Mouse (Mus musculus): ENCODE measurements at regions not wholly inside any gene's neighbourhood (a gene's known extent, or its start where the extent isn't known, plus 50 kb on each side); places are given as distances from the start of the nearest gene placed in this dataset.

DNA sequence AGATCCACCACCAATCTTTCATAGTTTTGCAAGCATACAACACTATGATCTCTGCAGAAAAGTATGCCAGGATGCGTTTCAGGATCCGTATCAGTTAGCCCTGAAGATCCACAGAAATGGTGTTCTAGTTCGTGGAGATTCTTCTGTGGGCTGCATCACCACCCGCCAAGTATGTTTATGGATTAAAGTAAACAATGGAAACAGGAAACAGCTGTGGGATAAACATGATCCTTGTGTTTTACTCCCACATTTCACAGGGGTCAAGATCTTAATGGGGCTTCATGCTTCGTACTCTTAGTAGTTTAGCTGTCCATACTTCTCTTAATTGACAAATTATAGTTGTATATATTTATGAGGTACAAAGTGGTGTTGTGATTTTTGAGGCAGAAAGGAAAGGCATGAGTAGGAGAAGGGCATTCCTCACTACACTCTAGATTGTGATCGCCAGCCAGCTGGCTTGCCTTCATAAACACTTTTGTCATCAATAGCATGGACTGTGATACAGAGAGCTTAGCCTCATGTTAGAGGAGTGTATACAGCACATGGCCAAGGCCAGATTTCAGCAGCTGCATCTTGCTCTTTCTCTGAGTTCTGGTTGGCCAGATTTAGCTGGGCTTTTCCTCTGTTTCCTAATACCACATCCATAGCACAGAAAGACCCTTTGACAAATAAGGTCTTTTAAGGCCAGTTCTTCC is 195.8 kb upstream of the Fermt1 start:
- peak; percentile 97 for ATAC-seq
- 35% methylated on average over 6 of the region's 6 CpGs for WGBS
- H3K27me3 ChIP-seq (replicated peaks; ENCODE audit: insufficient read depth, low read length): no peaks in the 10 kb centered on the region

DNA sequence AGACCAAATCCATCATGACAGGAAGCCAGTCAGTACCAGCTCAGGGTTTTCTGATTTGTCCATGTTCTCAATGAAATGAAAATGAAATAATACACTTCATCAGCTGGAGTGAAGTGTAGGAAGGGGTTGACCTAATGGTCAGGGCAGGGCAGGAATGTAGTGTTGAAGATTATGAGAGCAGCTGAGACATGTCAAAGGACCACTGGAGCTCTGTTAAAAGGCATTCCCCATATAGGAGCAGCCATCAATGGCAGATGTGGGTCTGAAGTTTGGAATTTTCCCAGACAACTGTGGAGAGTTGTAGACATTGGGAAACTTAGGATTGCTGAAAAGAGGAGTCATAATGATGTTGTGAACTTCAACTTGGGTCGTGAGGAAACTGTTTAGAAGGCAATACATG is 206.8 kb upstream of the Fermt1 start:
- Histone ChIP-seq H3K9me3 (ENCODE audit: low read length) (no peaks in the 10 kb centered on the region), H3K27ac (ENCODE audit: low read length) (no peak overlapping the region), H3K4me2 (replicated peaks; ENCODE audit: low read depth, low read length) (no peak overlapping the region), H3K9ac (replicated peaks; ENCODE audit: low read depth) (no peak overlapping the region), H3K4me1 (ENCODE audit: insufficient read depth, low read depth, low read length) (no peaks in the 10 kb centered on the region), H3K36me3 (ENCODE audit: insufficient read depth, low read length) (no peaks in the 10 kb centered on the region), H3K4me3 (ENCODE audit: low read depth, low read length) (no peak overlapping the region), H3K27me3 (replicated peaks; ENCODE audit: insufficient read depth, low read length) (no peaks in the 10 kb centered on the region)
- TF ChIP-seq EP300 (IDR thresholded peaks at IDR 0.05) (no peak), CTCF (IDR thresholded peaks at IDR 0.05) (no peak)
- DNase-seq (ENCODE audit: low spot score) (peak; percentile 15), ATAC-seq (peak; percentile 62)
- WGBS: 31% methylated on average over 1 of the region's 1 CpGs

More for the DNA sequence above, 195.8 kb upstream of the Fermt1 start:
- DNase-seq (ENCODE audit: low spot score): peak; percentile 83
- peak; percentile 92 for TF ChIP-seq EP300 (IDR thresholded peaks at IDR 0.05)
- TF ChIP-seq CTCF (IDR thresholded peaks at IDR 0.05): no peak
- H3K4me3 ChIP-seq (ENCODE audit: low read depth, low read length): no peak overlapping the region
- H3K9ac ChIP-seq (replicated peaks; ENCODE audit: low read depth): no peak overlapping the region
- 0 out of 2 replicates have a peak overlapping the region, but pooled peaks have one; percentile 17 for H3K27ac ChIP-seq (ENCODE audit: low read length)
- no peaks in the 10 kb centered on the region for H3K36me3 ChIP-seq (ENCODE audit: insufficient read depth, low read length)
- no peaks in the 10 kb centered on the region for H3K9me3 ChIP-seq (ENCODE audit: low read length)
- H3K4me1 ChIP-seq (ENCODE audit: insufficient read depth, low read depth, low read length): no peaks in the 10 kb centered on the region
- no peak overlapping the region for H3K4me2 ChIP-seq (replicated peaks; ENCODE audit: low read depth, low read length)

DNA sequence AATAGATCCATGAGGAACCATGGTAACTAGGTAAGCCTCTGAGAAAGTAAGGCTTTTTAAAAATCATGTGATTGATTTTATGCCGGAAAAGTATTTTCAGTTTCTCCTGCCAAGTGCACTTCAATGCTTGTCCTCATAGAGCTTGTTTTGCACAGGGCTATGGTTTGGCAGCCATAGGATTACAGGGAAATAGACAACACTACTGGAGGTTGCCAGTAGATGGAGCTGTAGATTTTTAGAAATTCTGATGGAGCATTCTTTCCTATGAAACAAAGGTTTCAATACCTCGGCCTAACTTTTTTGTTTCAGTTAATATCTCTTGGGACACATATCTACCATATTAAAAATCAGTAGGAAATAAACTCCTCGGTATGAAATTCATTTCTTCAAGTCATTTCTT is 210.8 kb upstream of the Fermt1 start:
- H3K9me3 ChIP-seq (ENCODE audit: low read length): no peaks in the 10 kb centered on the region
- DNase-seq (ENCODE audit: low spot score) (peak; percentile 60), ATAC-seq (no peak)
- H3K4me1 ChIP-seq (ENCODE audit: insufficient read depth, low read depth, low read length): no peaks in the 10 kb centered on the region
- no peaks in the 10 kb centered on the region for H3K36me3 ChIP-seq (ENCODE audit: insufficient read depth, low read length)
- WGBS: 36% methylated on average over 3 of the region's 3 CpGs
- no peak overlapping the region for H3K9ac ChIP-seq (replicated peaks; ENCODE audit: low read depth)
- H3K4me2 ChIP-seq (replicated peaks; ENCODE audit: low read depth, low read length): no peak overlapping the region
- TF ChIP-seq EP300 (IDR thresholded peaks at IDR 0.05) (no peak), CTCF (IDR thresholded peaks at IDR 0.05) (peak; percentile 60)
- no peaks in the 10 kb centered on the region for H3K27me3 ChIP-seq (replicated peaks; ENCODE audit: insufficient read depth, low read length)
- H3K4me3 ChIP-seq (ENCODE audit: low read depth, low read length): no peak overlapping the region
- H3K27ac ChIP-seq (ENCODE audit: low read length): no peak overlapping the region

- H3K4me2 ChIP-seq (replicated peaks; ENCODE audit: low read depth, low read length): no peak overlapping the region
- H3K9ac ChIP-seq (replicated peaks; ENCODE audit: low read depth): no peak overlapping the region
- no peaks in the 10 kb centered on the region for H3K9me3 ChIP-seq (ENCODE audit: low read length)
- H3K27ac ChIP-seq (ENCODE audit: low read length): no peak overlapping the region
- ATAC-seq (no peak), DNase-seq (ENCODE audit: low spot score) (no peak)
- 54% methylated on average over 8 of the region's 8 CpGs for WGBS
- no peak overlapping the region for H3K4me3 ChIP-seq (ENCODE audit: low read depth, low read length)
- H3K4me1 ChIP-seq (ENCODE audit: insufficient read depth, low read depth, low read length): no peaks in the 10 kb centered on the region
- H3K36me3 ChIP-seq (ENCODE audit: insufficient read depth, low read length): no peaks in the 10 kb centered on the region
- no peaks in the 10 kb centered on the region for H3K27me3 ChIP-seq (replicated peaks; ENCODE audit: insufficient read depth, low read length)
- TF ChIP-seq CTCF (IDR thresholded peaks at IDR 0.05) (no peak), EP300 (IDR thresholded peaks at IDR 0.05) (no peak)
Observed at GRCm38 (mm10) chr2:133158206-133158605, 212.5 kb upstream of the Fermt1 start.

DNA sequence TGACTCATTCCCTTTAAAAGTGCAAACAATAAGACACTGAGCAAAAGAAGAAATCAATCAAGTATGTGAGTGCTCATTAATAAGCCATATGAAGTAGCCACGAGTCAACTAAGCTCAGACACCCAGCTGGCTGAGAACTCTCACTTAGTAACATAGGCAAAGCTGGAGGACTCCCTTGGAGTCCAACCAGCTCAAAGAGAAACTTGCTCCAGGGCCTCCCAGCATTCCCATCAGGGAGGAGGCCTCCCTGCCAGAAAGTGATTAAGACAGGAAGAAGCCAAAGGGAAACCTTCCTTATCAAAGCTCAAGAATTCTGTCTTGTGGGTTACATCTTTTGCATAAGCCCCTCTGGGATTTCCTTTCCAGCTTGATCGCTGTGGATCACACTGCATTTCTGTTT is 213.7 kb upstream of the Fermt1 start:
- H3K27ac ChIP-seq (ENCODE audit: low read length): no peak overlapping the region
- H3K4me1 ChIP-seq (ENCODE audit: insufficient read depth, low read depth, low read length): no peaks in the 10 kb centered on the region
- ATAC-seq (no peak), DNase-seq (ENCODE audit: low spot score) (peak; percentile 19)
- H3K9ac ChIP-seq (replicated peaks; ENCODE audit: low read depth): no peak overlapping the region
- no peak overlapping the region for H3K4me3 ChIP-seq (ENCODE audit: low read depth, low read length)
- no peaks in the 10 kb centered on the region for H3K36me3 ChIP-seq (ENCODE audit: insufficient read depth, low read length)
- no peaks in the 10 kb centered on the region for H3K9me3 ChIP-seq (ENCODE audit: low read length)
- TF ChIP-seq EP300 (IDR thresholded peaks at IDR 0.05) (no peak), CTCF (IDR thresholded peaks at IDR 0.05) (no peak)
- no peak overlapping the region for H3K4me2 ChIP-seq (replicated peaks; ENCODE audit: low read depth, low read length)
- H3K27me3 ChIP-seq (replicated peaks; ENCODE audit: insufficient read depth, low read length): no peaks in the 10 kb centered on the region
- 27% methylated on average over 2 of the region's 2 CpGs for WGBS

DNA sequence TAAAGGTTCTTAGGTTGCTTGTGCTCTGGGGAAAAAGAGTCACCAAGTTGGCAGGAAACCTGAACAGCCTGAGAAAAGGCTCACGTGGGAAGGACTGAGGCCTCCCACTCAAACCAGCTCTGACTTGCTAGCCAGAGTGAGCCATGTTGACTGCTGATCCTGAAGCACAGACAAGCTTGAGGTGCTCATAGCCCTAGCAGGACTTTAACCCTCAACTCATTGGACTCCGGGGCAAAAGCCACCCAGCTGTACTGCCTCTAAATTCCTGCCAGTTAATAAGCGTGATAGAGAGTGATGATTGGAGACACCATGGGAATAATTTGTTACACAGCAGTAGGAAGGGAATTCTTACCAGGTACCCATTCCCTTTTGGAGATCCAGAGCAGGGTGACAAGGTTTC is 230.7 kb upstream of the Fermt1 start:
- 73% methylated on average over 3 of the region's 3 CpGs for WGBS
- no peak for ATAC-seq

More for the DNA sequence above, 230.7 kb upstream of the Fermt1 start:
- Histone ChIP-seq H3K9me3 (ENCODE audit: low read length) (no peaks in the 10 kb centered on the region), H3K4me1 (ENCODE audit: insufficient read depth, low read depth, low read length) (no peaks in the 10 kb centered on the region), H3K27ac (ENCODE audit: low read length) (no peak overlapping the region), H3K9ac (replicated peaks; ENCODE audit: low read depth) (no peak overlapping the region), H3K4me3 (ENCODE audit: low read depth, low read length) (no peak overlapping the region), H3K4me2 (replicated peaks; ENCODE audit: low read depth, low read length) (no peak overlapping the region), H3K27me3 (replicated peaks; ENCODE audit: insufficient read depth, low read length) (no peaks in the 10 kb centered on the region), H3K36me3 (ENCODE audit: insufficient read depth, low read length) (no peaks in the 10 kb centered on the region)
- no peak for DNase-seq (ENCODE audit: low spot score)
- no peak for TF ChIP-seq CTCF (IDR thresholded peaks at IDR 0.05)
- TF ChIP-seq EP300 (IDR thresholded peaks at IDR 0.05): no peak

Measured in lung, postnatal 0 days (tissue).